Mouse (Mus musculus): ENCODE results near the gene Ly6g6e. TPM values are rescaled to one million over a fixed set of nuclear protein-coding genes. Genes with fewer than 3 reads are reported as not detected.

The Ly6g6e gene
- polyA plus RNA-seq, 1 experiment from 2014 or later, result 0.76 TPM

GRCm38 (mm10) chr17:35125081-35125480, 48.4 kb downstream of the Ly6g6e start:
- 96% methylated on average over 1 of the region's 1 CpGs for WGBS
- H3K27ac ChIP-seq, result no peak overlapping the region
- H3K27me3 ChIP-seq (ENCODE audit: insufficient read depth, poor library complexity, severe bottlenecking), result no peaks in the 10 kb centered on the region
- no peaks in the 10 kb centered on the region for H3K9me3 ChIP-seq
- no peak for DNase-seq (ENCODE audit: low spot score)
- peak overlapping the region; percentile 63; the same call in 1 of the 2 replicates for H3K4me3 ChIP-seq
- H3K36me3 ChIP-seq, result peaks cover 41% of the 10 kb centered on the region
- peaks cover 60% of the 10 kb centered on the region for H3K4me1 ChIP-seq (replicated peaks)

- no peak for DNase-seq (ENCODE audit: low spot score)
- Histone ChIP-seq H3K27me3 (ENCODE audit: insufficient read depth, poor library complexity, severe bottlenecking) (no peaks in the 10 kb centered on the region), H3K4me3 (peak overlapping the region; percentile 63), H3K9me3 (no peaks in the 10 kb centered on the region), H3K4me1 (replicated peaks) (peaks cover 56% of the 10 kb centered on the region), H3K36me3 (peaks cover 41% of the 10 kb centered on the region), H3K27ac (0 out of 2 replicates have a peak overlapping the region, but pooled peaks have one; percentile 16)
- 33% methylated on average over 6 of the region's 6 CpGs for WGBS
These were observed 48.9 kb downstream of the Ly6g6e start for GRCm38 (mm10) chr17:35125578-35125977.

DNA sequence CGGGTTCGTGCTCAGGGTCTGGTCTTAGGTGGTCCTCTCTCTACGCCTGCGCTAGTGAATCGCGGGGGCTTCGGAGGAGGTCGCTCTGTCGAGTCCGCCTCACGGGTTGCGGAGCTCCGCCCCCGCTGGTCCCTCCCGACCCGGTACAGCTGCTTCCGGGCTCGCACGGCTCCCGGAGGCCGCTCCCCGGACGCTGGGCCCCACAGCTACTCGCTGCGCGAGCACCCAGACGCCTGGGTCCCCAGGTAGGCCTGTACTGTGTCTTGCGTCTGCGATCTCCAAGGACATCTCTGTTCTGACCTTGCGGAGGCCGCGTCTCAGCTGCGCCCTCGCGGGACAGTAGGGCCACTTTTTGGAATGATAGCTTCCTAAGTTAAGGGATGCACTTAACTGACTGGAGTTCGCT, 49.5 kb downstream of the Ly6g6e start, which contains the start of gene D17H6S53E:
D17H6S53E (plus strand) TSS at position 168 of the 406 bp plus-strand sequence.
- H3K9me3 ChIP-seq, result no peaks in the 10 kb centered on the region
- H3K27me3 ChIP-seq (ENCODE audit: insufficient read depth, poor library complexity, severe bottlenecking), result no peaks in the 10 kb centered on the region
- peak within 1 kb of the TSS; percentile 87 for H3K27ac ChIP-seq
- peaks cover 41% of the 10 kb centered on the region for H3K36me3 ChIP-seq
- H3K4me3 ChIP-seq, result peak within 1 kb of the TSS; percentile 63
- peak; percentile 80 for DNase-seq (ENCODE audit: low spot score)
- WGBS, result under 1% methylated on average over 36 of the region's 36 CpGs
- H3K4me1 ChIP-seq (replicated peaks), result peaks cover 52% of the 10 kb centered on the region

DNA sequence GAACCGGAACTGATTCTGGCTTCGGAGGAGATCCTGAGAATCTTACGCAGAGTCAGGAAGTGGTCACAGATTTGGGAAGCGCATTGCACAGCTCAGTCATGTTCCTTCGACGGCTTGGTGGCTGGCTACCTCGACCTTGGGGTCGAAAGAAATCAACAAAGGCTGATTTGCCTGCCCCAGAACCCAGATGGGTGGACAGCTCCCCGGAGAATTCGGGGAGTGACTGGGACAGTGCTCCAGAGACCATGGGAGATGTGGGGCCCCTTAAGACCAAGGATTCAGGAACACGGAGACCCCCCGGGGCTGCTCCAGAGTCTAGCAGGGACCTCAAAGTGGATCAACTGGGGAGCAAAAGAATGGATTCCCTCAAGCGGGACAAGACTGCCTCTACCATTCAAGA, 50.3 kb downstream of the Ly6g6e start:
- peak overlapping the region; percentile 87; the same call in 1 of the 2 replicates for H3K27ac ChIP-seq
- peak overlapping the region; percentile 63 for H3K4me3 ChIP-seq
- peaks cover 41% of the 10 kb centered on the region for H3K36me3 ChIP-seq
- peaks cover 44% of the 10 kb centered on the region for H3K4me1 ChIP-seq (replicated peaks)
- no peak for DNase-seq (ENCODE audit: low spot score)
- WGBS, result 72% methylated on average over 13 of the region's 13 CpGs
- H3K9me3 ChIP-seq, result no peaks in the 10 kb centered on the region
- no peaks in the 10 kb centered on the region for H3K27me3 ChIP-seq (ENCODE audit: insufficient read depth, poor library complexity, severe bottlenecking)

Other genes with a start within 250 kb of the Ly6g6e start
- gene Stk19, start 240.0 kb upstream of the Ly6g6e start, polyA plus RNA-seq (2016; fragmentation: Nextera tagmentation; extraction: Ambion mirVana), result 29.0 and 34.4 TPM in 2 replicates
- gene Dxo, start 239.9 kb upstream of the Ly6g6e start, polyA plus RNA-seq (2016; fragmentation: Nextera tagmentation; extraction: Ambion mirVana), result 83.2 and 83.7 TPM in 2 replicates
- 58.2 and 65.1 TPM in 2 replicates for gene Skiv2l, start 226.7 kb upstream of the Ly6g6e start, polyA plus RNA-seq (2016; fragmentation: Nextera tagmentation; extraction: Ambion mirVana)
- 137 and 139 TPM in 2 replicates for gene Nelfe, start 226.5 kb upstream of the Ly6g6e start, polyA plus RNA-seq (2016; fragmentation: Nextera tagmentation; extraction: Ambion mirVana)
- gene Cfb, start 214.4 kb upstream of the Ly6g6e start, polyA plus RNA-seq (2016; fragmentation: Nextera tagmentation; extraction: Ambion mirVana), result 1.9 TPM in 2 replicates
- 5.2 and 5.6 TPM in 2 replicates for gene Zbtb12, start 197.4 kb upstream of the Ly6g6e start, polyA plus RNA-seq (2016; fragmentation: Nextera tagmentation; extraction: Ambion mirVana)
- gene Gm20547, start 194.9 kb upstream of the Ly6g6e start, polyA plus RNA-seq (2016; fragmentation: Nextera tagmentation; extraction: Ambion mirVana), result 0.14 TPM in 1 of 2 replicates, not detected in the other
- 0.58 and 1.0 TPM in 2 replicates for gene C2, start 178.6 kb upstream of the Ly6g6e start, polyA plus RNA-seq (2016; fragmentation: Nextera tagmentation; extraction: Ambion mirVana)
- 98.2 and 100 TPM in 2 replicates for gene Ehmt2, start 178.4 kb upstream of the Ly6g6e start, polyA plus RNA-seq (2016; fragmentation: Nextera tagmentation; extraction: Ambion mirVana)
- 0.41 TPM in 1 of 2 replicates, not detected in the other for gene Slc44a4, start 162.4 kb upstream of the Ly6g6e start, polyA plus RNA-seq (2016; fragmentation: Nextera tagmentation; extraction: Ambion mirVana)
- 16.2 and 20.7 TPM in 2 replicates for gene Neu1, start 145.6 kb upstream of the Ly6g6e start, polyA plus RNA-seq (2016; fragmentation: Nextera tagmentation; extraction: Ambion mirVana)
- gene Hspa1b, start 117.7 kb upstream of the Ly6g6e start, polyA plus RNA-seq (2016; fragmentation: Nextera tagmentation; extraction: Ambion mirVana), result 0.09 and 0.20 TPM in 2 replicates
- 0.42 TPM in 1 of 2 replicates, not detected in the other for gene Gm20481, start 107.0 kb upstream of the Ly6g6e start, polyA plus RNA-seq (2016; fragmentation: Nextera tagmentation; extraction: Ambion mirVana)
- gene Hspa1a, start 104.7 kb upstream of the Ly6g6e start, polyA plus RNA-seq (2016; fragmentation: Nextera tagmentation; extraction: Ambion mirVana), result 0.90 and 1.7 TPM in 2 replicates
- 0.76 and 0.78 TPM in 2 replicates for gene Hspa1l, start 104.2 kb upstream of the Ly6g6e start, polyA plus RNA-seq (2016; fragmentation: Nextera tagmentation; extraction: Ambion mirVana)
- gene Lsm2, start 95.0 kb upstream of the Ly6g6e start, polyA plus RNA-seq (2016; fragmentation: Nextera tagmentation; extraction: Ambion mirVana), result 278 and 314 TPM in 2 replicates
- gene Vars, start 75.9 kb upstream of the Ly6g6e start, polyA plus RNA-seq (2016; fragmentation: Nextera tagmentation; extraction: Ambion mirVana), result 176 and 199 TPM in 2 replicates
- 0.10 and 0.24 TPM in 2 replicates for gene Vwa7, start 60.3 kb upstream of the Ly6g6e start, polyA plus RNA-seq (2016; fragmentation: Nextera tagmentation; extraction: Ambion mirVana)
- gene Sapcd1, start 48.9 kb upstream of the Ly6g6e start, polyA plus RNA-seq (2016; fragmentation: Nextera tagmentation; extraction: Ambion mirVana), result 5.2 and 5.6 TPM in 2 replicates
- gene Msh5, start 30.2 kb upstream of the Ly6g6e start, polyA plus RNA-seq (2016; fragmentation: Nextera tagmentation; extraction: Ambion mirVana), result 3.9 and 6.4 TPM in 2 replicates
- gene Clic1, start 26.9 kb upstream of the Ly6g6e start, polyA plus RNA-seq (2016; fragmentation: Nextera tagmentation; extraction: Ambion mirVana), result 232 and 239 TPM in 2 replicates
- 536 and 664 TPM in 2 replicates for gene Ddah2, start 17.9 kb upstream of the Ly6g6e start, polyA plus RNA-seq (2016; fragmentation: Nextera tagmentation; extraction: Ambion mirVana)
- gene Ly6g6c, start 11.5 kb upstream of the Ly6g6e start, polyA plus RNA-seq (2016; fragmentation: Nextera tagmentation; extraction: Ambion mirVana), result 0.20 and 0.27 TPM in 2 replicates
- 0.76 and 1.1 TPM in 2 replicates for gene Mpig6b, start 10.7 kb upstream of the Ly6g6e start, polyA plus RNA-seq (2016; fragmentation: Nextera tagmentation; extraction: Ambion mirVana)
- gene Ly6g6d, start 1.2 kb downstream of the Ly6g6e start, polyA plus RNA-seq (2016; fragmentation: Nextera tagmentation; extraction: Ambion mirVana), result 2.1 and 2.4 TPM in 2 replicates
- gene Ly6g6f, start 8.7 kb downstream of the Ly6g6e start, polyA plus RNA-seq (2016; fragmentation: Nextera tagmentation; extraction: Ambion mirVana), result 0.67 and 0.80 TPM in 2 replicates
- 58.2 and 67.1 TPM in 2 replicates for gene Abhd16a, start 12.4 kb downstream of the Ly6g6e start, polyA plus RNA-seq (2016; fragmentation: Nextera tagmentation; extraction: Ambion mirVana)
- gene Ly6g5c, start 31.4 kb downstream of the Ly6g6e start, polyA plus RNA-seq (2016; fragmentation: Nextera tagmentation; extraction: Ambion mirVana), result not detected in 2 replicates
- gene Ly6g5b, start 38.5 kb downstream of the Ly6g6e start, polyA plus RNA-seq (2016; fragmentation: Nextera tagmentation; extraction: Ambion mirVana), result 0.90 and 1.7 TPM in 2 replicates
- gene Gpank1, start 44.6 kb downstream of the Ly6g6e start, polyA plus RNA-seq (2016; fragmentation: Nextera tagmentation; extraction: Ambion mirVana), result 33.1 and 33.5 TPM in 2 replicates
- gene Csnk2b, start 45.2 kb downstream of the Ly6g6e start, polyA plus RNA-seq (2016; fragmentation: Nextera tagmentation; extraction: Ambion mirVana), result 303 and 328 TPM in 2 replicates
- gene D17H6S53E, start 49.5 kb downstream of the Ly6g6e start, polyA plus RNA-seq (2016; fragmentation: Nextera tagmentation; extraction: Ambion mirVana), result 10.0 and 10.2 TPM in 2 replicates
- 0.16 and 0.49 TPM in 2 replicates for gene Apom, start 55.1 kb downstream of the Ly6g6e start, polyA plus RNA-seq (2016; fragmentation: Nextera tagmentation; extraction: Ambion mirVana)
- gene Bag6, start 58.3 kb downstream of the Ly6g6e start, polyA plus RNA-seq (2016; fragmentation: Nextera tagmentation; extraction: Ambion mirVana), result 70.3 and 77.6 TPM in 2 replicates
- 193 and 221 TPM in 2 replicates for gene Prrc2a, start 88.0 kb downstream of the Ly6g6e start, polyA plus RNA-seq (2016; fragmentation: Nextera tagmentation; extraction: Ambion mirVana)
- 4.2 and 6.5 TPM in 2 replicates for gene Aif1, start 99.2 kb downstream of the Ly6g6e start, polyA plus RNA-seq (2016; fragmentation: Nextera tagmentation; extraction: Ambion mirVana)
- 4.8 and 11.9 TPM in 2 replicates for gene Lst1, start 111.5 kb downstream of the Ly6g6e start, polyA plus RNA-seq (2016; fragmentation: Nextera tagmentation; extraction: Ambion mirVana)
- gene Ltb, start 117.5 kb downstream of the Ly6g6e start, polyA plus RNA-seq (2016; fragmentation: Nextera tagmentation; extraction: Ambion mirVana), result 0.17 and 0.19 TPM in 2 replicates
- not detected in 2 replicates for gene Tnf, start 125.1 kb downstream of the Ly6g6e start, polyA plus RNA-seq (2016; fragmentation: Nextera tagmentation; extraction: Ambion mirVana)
- gene Lta, start 128.4 kb downstream of the Ly6g6e start, polyA plus RNA-seq (2016; fragmentation: Nextera tagmentation; extraction: Ambion mirVana), result not detected in 2 replicates
- gene Gm16181, start 143.9 kb downstream of the Ly6g6e start, polyA plus RNA-seq (2016; fragmentation: Nextera tagmentation; extraction: Ambion mirVana), result 0.42 and 0.46 TPM in 2 replicates
- gene Atp6v1g2, start 156.8 kb downstream of the Ly6g6e start, polyA plus RNA-seq (2016; fragmentation: Nextera tagmentation; extraction: Ambion mirVana), result 7.6 and 12.9 TPM in 2 replicates
- gene Nfkbil1, start 158.9 kb downstream of the Ly6g6e start, polyA plus RNA-seq (2016; fragmentation: Nextera tagmentation; extraction: Ambion mirVana), result 10.2 and 11.6 TPM in 2 replicates
- gene Ddx39b, start 164.8 kb downstream of the Ly6g6e start, polyA plus RNA-seq (2016; fragmentation: Nextera tagmentation; extraction: Ambion mirVana), result 661 and 692 TPM in 2 replicates
- gene H2-D1, start 185.8 kb downstream of the Ly6g6e start, polyA plus RNA-seq (2016; fragmentation: Nextera tagmentation; extraction: Ambion mirVana), result 54.3 and 60.1 TPM in 2 replicates
- gene H2-Q1, start 243.5 kb downstream of the Ly6g6e start, polyA plus RNA-seq (2016; fragmentation: Nextera tagmentation; extraction: Ambion mirVana), result not detected in 2 replicates